Mouse (Mus musculus) CH12.LX (cell line): Measurements from ENCODE around the gene Mettl2. TPM values are rescaled to one million over a fixed set of nuclear protein-coding genes. Genes with fewer than 3 reads are reported as not detected.

ENCODE experiments used
- DNase-seq: peaks from one replicate; pipeline ENCODE4 v3.0.0-alpha.2; 2013; ENCODE audit errors: extremely low read depth
- H3K27ac ChIP-seq: 2 replicates; pipeline ENCODE4 v1.5.1; 2012; ENCODE audit warnings: low read depth, mild to moderate bottlenecking, control low read depth, moderate library complexity; ENCODE audit not compliant: insufficient read depth
- H3K27me3 ChIP-seq: replicated peaks from 2 replicates; pipeline ENCODE3; 2012; ENCODE audit warnings: inconsistent platforms
- H3K36me3 ChIP-seq, 2 experiments: replicated peaks in 1 of 2; 2 replicates each; pipeline versions ENCODE3 to v1.6.1; 2012; ENCODE audit warnings: inconsistent platforms in 1 of 2, low read length in 1 of 2, mild to moderate bottlenecking in 1 of 2, mixed read lengths in 1 of 2, moderate library complexity in 1 of 2; ENCODE audit not compliant: control insufficient read depth in 1 of 2, insufficient read depth in 1 of 2
- H3K4me1 ChIP-seq, 2 experiments: 2 replicates each; pipeline ENCODE4 v1.6.1; 2012; ENCODE audit warnings: inconsistent platforms in 1 of 2, moderate library complexity in 1 of 2; ENCODE audit not compliant: insufficient read depth in 2 of 2, control insufficient read depth in 1 of 2
- H3K4me2 ChIP-seq: 2 replicates; pipeline ENCODE4 v1.6.1; 2012; ENCODE audit warnings: low read depth, mild to moderate bottlenecking, control low read depth; ENCODE audit not compliant: poor library complexity, insufficient read depth, severe bottlenecking
- H3K4me3 ChIP-seq, 3 experiments: fragments of 150-350 bp in 1 of 3; sonication (generic) in 1 of 3; replicated peaks in 1 of 3; 2 replicates each; pipeline versions ENCODE3 to v1.5.1; 2011 to 2012; ENCODE audit warnings: low read depth in 2 of 3, low read length in 2 of 3, mild to moderate bottlenecking in 2 of 3, moderate library complexity in 2 of 3, control low read depth in 1 of 3, improper control_type of control experiment in 1 of 3, inconsistent platforms in 1 of 3, mixed read lengths in 1 of 3; ENCODE audit not compliant: poor library complexity in 1 of 3
- H3K79me2 ChIP-seq: replicated peaks from 2 replicates; pipeline ENCODE4 v1.6.1; 2012; ENCODE audit warnings: mild to moderate bottlenecking, moderate library complexity; ENCODE audit not compliant: control insufficient read depth, poor library complexity, insufficient read depth, severe bottlenecking; ENCODE audit errors: extremely low read depth
- H3K9ac ChIP-seq: 2 replicates; pipeline ENCODE4 v1.6.1; 2012; ENCODE audit warnings: low read depth, mild to moderate bottlenecking, control low read depth, moderate library complexity; ENCODE audit not compliant: insufficient read depth
- H3K9me3 ChIP-seq: replicated peaks from 2 replicates; pipeline ENCODE3; 2012; ENCODE audit warnings: low read length, inconsistent platforms, mixed read lengths
- BHLHE40 ChIP-seq: IDR thresholded peaks from 2 replicates; pipeline ENCODE4 v1.6.1; 2011; ENCODE audit warnings: mild to moderate bottlenecking, low read depth, low read length, improper control_type of control experiment
- CHD1 ChIP-seq: IDR thresholded peaks from 2 replicates; pipeline ENCODE4 v1.6.1; 2012; ENCODE audit warnings: low read depth, low read length, improper control_type of control experiment, inconsistent platforms
- CHD2 ChIP-seq: IDR thresholded peaks from 2 replicates; pipeline ENCODE4 v1.6.1; 2011; ENCODE audit warnings: low read length, improper control_type of control experiment
- CTCF ChIP-seq, 2 experiments: IDR thresholded peaks in 1 of 2; conservative IDR thresholded peaks in 1 of 2; 2 replicates each; pipeline ENCODE4 v1.5.1; 2011 to 2012; ENCODE audit warnings: low read depth in 2 of 2, low read length in 2 of 2, improper control_type of control experiment in 1 of 2, inconsistent platforms in 1 of 2, mild to moderate bottlenecking in 1 of 2, moderate library complexity in 1 of 2
- E2F4 ChIP-seq: IDR thresholded peaks from 2 replicates; pipeline ENCODE4 v1.6.1; 2011; ENCODE audit warnings: low read depth, low read length, improper control_type of control experiment; ENCODE audit not compliant: insufficient replicate concordance
- ELF1 ChIP-seq: IDR thresholded peaks from 2 replicates; pipeline ENCODE4 v1.6.1; 2014; ENCODE audit warnings: low read depth, mild to moderate bottlenecking, inconsistent platforms, low read length, improper control_type of control experiment
- EP300 ChIP-seq: IDR thresholded peaks from 2 replicates; pipeline ENCODE4 v1.6.1; 2011; ENCODE audit warnings: low read length, improper control_type of control experiment
- ETS1 ChIP-seq: conservative IDR thresholded peaks from 2 replicates; pipeline ENCODE4 v1.6.1; 2012; ENCODE audit warnings: low read depth, mild to moderate bottlenecking, inconsistent platforms, low read length, improper control_type of control experiment, moderate library complexity
- GABPA ChIP-seq: IDR thresholded peaks from 2 replicates; pipeline ENCODE4 v1.6.1; 2012; ENCODE audit warnings: low read depth, low read length, improper control_type of control experiment, inconsistent platforms; ENCODE audit not compliant: insufficient replicate concordance
- HCFC1 ChIP-seq: IDR thresholded peaks from 2 replicates; pipeline ENCODE4 v1.6.1; 2012; ENCODE audit warnings: low read depth, mild to moderate bottlenecking, inconsistent platforms, low read length, improper control_type of control experiment
- IRF4 ChIP-seq: IDR thresholded peaks from 2 replicates; pipeline ENCODE4 v1.6.1; 2014; ENCODE audit warnings: low read depth, mild to moderate bottlenecking, inconsistent platforms, low read length, improper control_type of control experiment
- JUN ChIP-seq: IDR thresholded peaks from 2 replicates; pipeline ENCODE4 v1.6.1; 2011; ENCODE audit warnings: low read depth, mild to moderate bottlenecking, low read length, improper control_type of control experiment, moderate library complexity; ENCODE audit not compliant: insufficient read depth
- JUND ChIP-seq: conservative IDR thresholded peaks from 2 replicates; pipeline ENCODE4 v1.6.1; 2011; ENCODE audit warnings: low read depth, low read length, improper control_type of control experiment
- KAT2A ChIP-seq: IDR thresholded peaks from 2 replicates; pipeline ENCODE4 v1.6.1; 2012; ENCODE audit warnings: low read length, improper control_type of control experiment, inconsistent platforms; ENCODE audit not compliant: insufficient replicate concordance
- MAFK ChIP-seq: IDR thresholded peaks from 2 replicates; pipeline ENCODE4 v1.6.1; 2011; ENCODE audit warnings: low read length, improper control_type of control experiment; ENCODE audit not compliant: insufficient replicate concordance
- MAX ChIP-seq: IDR thresholded peaks from 2 replicates; pipeline ENCODE4 v1.6.1; 2011; ENCODE audit warnings: low read length, improper control_type of control experiment
- MAZ ChIP-seq: IDR thresholded peaks from 2 replicates; pipeline ENCODE4 v1.6.1; 2012; ENCODE audit warnings: low read depth, mild to moderate bottlenecking, inconsistent platforms, low read length, improper control_type of control experiment, moderate library complexity
- MEF2A ChIP-seq: IDR thresholded peaks from 2 replicates; pipeline ENCODE4 v1.6.1; 2014; ENCODE audit warnings: low read depth, mild to moderate bottlenecking, inconsistent platforms, low read length, improper control_type of control experiment, borderline replicate concordance
- MYC ChIP-seq: IDR thresholded peaks from 2 replicates; pipeline ENCODE4 v1.6.1; 2011; ENCODE audit warnings: low read depth, mild to moderate bottlenecking, improper control_type of control experiment, low read length
- NELFE ChIP-seq: IDR thresholded peaks from 2 replicates; pipeline ENCODE4 v1.6.1; 2011; ENCODE audit warnings: low read depth, low read length, improper control_type of control experiment
- NRF1 ChIP-seq: IDR thresholded peaks from 2 replicates; pipeline ENCODE4 v1.6.1; 2014; ENCODE audit warnings: low read depth, mild to moderate bottlenecking, inconsistent platforms, low read length, improper control_type of control experiment, moderate library complexity
- POLR2A ChIP-seq: IDR thresholded peaks from 2 replicates; pipeline ENCODE4 v1.6.1; 2011; ENCODE audit warnings: low read depth, mild to moderate bottlenecking, improper control_type of control experiment, low read length
- RAD21 ChIP-seq: IDR thresholded peaks from 2 replicates; pipeline ENCODE4 v1.6.1; 2011; ENCODE audit warnings: low read depth, mild to moderate bottlenecking, low read length, improper control_type of control experiment, moderate library complexity
- SIN3A ChIP-seq: IDR thresholded peaks from 2 replicates; pipeline ENCODE4 v1.6.1; 2012; ENCODE audit warnings: low read length, improper control_type of control experiment, inconsistent platforms
- SMC3 ChIP-seq: IDR thresholded peaks from 2 replicates; pipeline ENCODE4 v1.6.1; 2011; ENCODE audit warnings: low read depth, low read length, improper control_type of control experiment
- TBP ChIP-seq: conservative IDR thresholded peaks from 2 replicates; pipeline ENCODE4 v1.6.1; 2011; ENCODE audit warnings: low read depth, low read length, improper control_type of control experiment
- TCF12 ChIP-seq: IDR thresholded peaks from 2 replicates; pipeline ENCODE4 v1.6.1; 2014; ENCODE audit warnings: low read depth, mild to moderate bottlenecking, inconsistent platforms, low read length, improper control_type of control experiment
- UBTF ChIP-seq: IDR thresholded peaks from 2 replicates; pipeline ENCODE4 v1.6.1; 2012; ENCODE audit warnings: low read depth, mild to moderate bottlenecking, inconsistent platforms, low read length, improper control_type of control experiment, moderate library complexity
- USF1 ChIP-seq: IDR thresholded peaks from 2 replicates; pipeline ENCODE4 v1.6.1; 2014; ENCODE audit warnings: low read depth, mild to moderate bottlenecking, inconsistent platforms, low read length, improper control_type of control experiment
- USF2 ChIP-seq: conservative IDR thresholded peaks from 2 replicates; pipeline ENCODE4 v1.6.1; 2011; ENCODE audit warnings: low read depth, low read length, improper control_type of control experiment
- ZKSCAN1 ChIP-seq: IDR thresholded peaks from 2 replicates; pipeline ENCODE4 v1.6.1; 2012; ENCODE audit warnings: low read depth, inconsistent platforms, low read length, improper control_type of control experiment, borderline replicate concordance
- ZMIZ1 ChIP-seq: IDR thresholded peaks from 2 replicates; pipeline ENCODE4 v1.6.1; 2012; ENCODE audit warnings: low read depth, mild to moderate bottlenecking, inconsistent platforms, low read length, improper control_type of control experiment
- ZNF384 ChIP-seq: IDR thresholded peaks from 2 replicates; pipeline ENCODE4 v1.6.1; 2012; ENCODE audit warnings: low read depth, low read length, improper control_type of control experiment, inconsistent platforms
- dilution Hi-C: fragments of 300-500 bp; cut with MboI; formaldehyde crosslinking; loops from 2 replicates; pipeline ENCODE4 v1.14.3; 2020; ENCODE audit warnings: low sequenced_read_pairs; ENCODE audit not compliant: extremely low pct_unique_long_range_greater_than_20kb, extremely low pct_ligation_motif_present
- in situ Hi-C: fragments of 300-500 bp; cut with MboI; formaldehyde crosslinking; loops from 3 replicates; pipeline ENCODE4 v1.14.3; 2019; ENCODE audit warnings: low sequenced_read_pairs, low pct_ligation_motif_present, low pct_unique_long_range_greater_than_20kb, mixed read lengths
- polyA plus RNA-seq: library from polyadenylated mRNA; unstranded; fragments of >175 nt; gene quantifications from 2 replicates; pipeline ENCODE4 v1.2.1, GENCODE M21; 2012; ENCODE audit warnings: low read depth; ENCODE audit not compliant: insufficient read length
- total RNA-seq, 2 experiments: library from RNA; depleted of rRNA; stranded (reverse); fragments of 300-350 nt in 1 of 2; fragments of >200 nt in 1 of 2; gene quantifications; 2 replicates each; pipeline ENCODE4 v1.2.3; 2012 to 2014

The Mettl2 gene
- total and polyA plus RNA-seq, 3 experiments: 58.4 to 112 (median 102) TPM

- peaks cover 16 to 39% of the 10 kb centered on the region in 2 experiments for H3K36me3 ChIP-seq
- peak; percentile 24 for DNase-seq
- peak overlapping the region; percentile 93 for H3K4me2 ChIP-seq
Observed at GRCm38 (mm10) chr11:105182461-105182855, 56.2 kb downstream of the Mettl2 start.

DNA sequence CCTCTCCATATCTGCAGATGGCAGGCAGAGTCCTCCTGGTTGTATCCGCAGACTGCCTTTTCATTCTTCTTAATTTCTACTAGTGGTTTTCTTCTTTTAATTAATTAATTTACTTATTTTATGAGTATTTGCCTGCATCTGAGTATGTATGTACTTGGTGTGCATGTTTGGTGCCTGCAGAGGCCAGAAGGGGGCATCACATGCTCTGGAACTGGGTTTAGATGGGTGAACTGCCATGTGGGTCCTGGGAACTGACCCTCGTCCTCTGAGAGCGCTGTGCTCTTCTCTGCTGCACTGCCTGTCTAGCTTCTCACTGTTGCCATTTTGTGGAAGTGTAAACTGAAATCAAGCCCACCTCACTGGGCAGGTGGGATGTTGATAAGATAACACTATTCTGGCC lies 58.5 kb downstream of the Mettl2 start:
- peak; percentile 2; the same call in 1 of the 2 replicates for TF ChIP-seq RAD21
- peak in 1 of 2 experiments; percentile 52; a peak in 2 of 4 replicates for TF ChIP-seq CTCF (conservative IDR thresholded peaks at IDR 0.05 in 1 of 2, IDR thresholded peaks at IDR 0.05 in 1 of 2; ENCODE audit: low read depth in 2 of 2, low read length in 2 of 2)
- no peak for TF ChIP-seq GABPA
- 0 out of 2 replicates have a peak, but pooled peaks have one; percentile 38 for TF ChIP-seq MYC
- Histone ChIP-seq H3K9ac (no peak overlapping the region), H3K79me2 (peaks cover 81% of the 10 kb centered on the region), H3K4me3 (no peak overlapping the region), H3K4me2 (no peak overlapping the region), H3K27me3 (no peaks in the 10 kb centered on the region), H3K36me3 (peaks cover 21 to 49% of the 10 kb centered on the region in 2 experiments), H3K9me3 (no peaks in the 10 kb centered on the region), H3K27ac (no peak overlapping the region), H3K4me1 (peaks cover 0 to 40% of the 10 kb centered on the region in 2 experiments; a peak in 3 of 4 replicates)
- dilution Hi-C loops (no loop called here), in situ Hi-C loops (no loop called here)
- DNase-seq: peak; percentile 43

More at GRCm38 (mm10) chr11:105182461-105182855, 56.2 kb downstream of the Mettl2 start:
- peak overlapping the region; percentile 100 for H3K9ac ChIP-seq
- H3K9me3 ChIP-seq: no peaks in the 10 kb centered on the region
- H3K27me3 ChIP-seq: no peaks in the 10 kb centered on the region
- dilution Hi-C loops (no loop called here), in situ Hi-C loops (no loop called here)
- peaks cover 0 to 49% of the 10 kb centered on the region in 2 experiments; a peak in 3 of 4 replicates for H3K4me1 ChIP-seq
- peak overlapping the region; percentile 57; the same call in 1 of the 2 replicates for H3K27ac ChIP-seq
- H3K4me3 ChIP-seq: peak overlapping the region; percentile 94 to 99 (median 97)
- TF ChIP-seq EP300 (no peak), JUN (no peak), TBP (0 out of 2 replicates have a peak, but pooled peaks have one; percentile 33), CHD1 (no peak; the same call in 1 of the 2 replicates), HCFC1 (no peak), MYC (no peak), BHLHE40 (no peak), GABPA (no peak), ZKSCAN1 (no peak), TCF12 (peak; percentile 41; the same call in 1 of the 2 replicates), MAFK (no peak), NELFE (no peak), MEF2A (no peak), JUND (no peak), MAZ (no peak), ELF1 (no peak), POLR2A (no peak), USF1 (no peak), UBTF (no peak), ZMIZ1 (no peak), NRF1 (no peak), SIN3A (no peak; the same call in 1 of the 2 replicates), E2F4 (no peak), USF2 (no peak), MAX (no peak), IRF4 (no peak), ZNF384 (peak; percentile 47), ETS1 (no peak), SMC3 (no peak), CHD2 (no peak), KAT2A (0 out of 2 replicates have a peak, but pooled peaks have one; percentile 34), RAD21 (no peak), CTCF (conservative IDR thresholded peaks at IDR 0.05 in 1 of 2, IDR thresholded peaks at IDR 0.05 in 1 of 2; ENCODE audit: low read depth in 2 of 2, low read length in 2 of 2) (no peak)
- H3K79me2 ChIP-seq: peaks cover 61% of the 10 kb centered on the region
